Mouse (Mus musculus) megakaryocyte, embryonic 14.5 days (primary cell): ENCODE data around the gene Trpc1. TPM values are rescaled to one million over a fixed set of nuclear protein-coding genes. Genes with fewer than 3 reads are reported as not detected.

Experiments
- H3K27me3 ChIP-seq: replicated peaks from 2 replicates; pipeline ENCODE3; 2012; ENCODE audit warnings: inconsistent platforms
- H3K36me3 ChIP-seq: replicated peaks from 2 replicates; pipeline ENCODE3; 2012; ENCODE audit warnings: low read length, inconsistent platforms, mixed read lengths
- H3K4me1 ChIP-seq: 2 replicates; pipeline ENCODE4 v1.6.1; 2012; ENCODE audit warnings: inconsistent platforms
- H3K4me3 ChIP-seq: replicated peaks from 2 replicates; pipeline ENCODE3; 2012; ENCODE audit warnings: moderate library complexity, mild to moderate bottlenecking, inconsistent platforms
- H3K9me3 ChIP-seq: 2 replicates; pipeline ENCODE4 v1.6.1; 2012; ENCODE audit warnings: inconsistent platforms
- FLI1 ChIP-seq: IDR thresholded peaks from 2 replicates; pipeline ENCODE4 v1.6.1; 2012; ENCODE audit warnings: low read length, inconsistent platforms, mixed read lengths
- GATA1 ChIP-seq: IDR thresholded peaks from 3 replicates; pipeline ENCODE4 v1.6.1; 2012; ENCODE audit warnings: mixed read lengths, low read length, inconsistent platforms, borderline replicate concordance
- polyA plus RNA-seq: library from polyadenylated mRNA; stranded (reverse); fragments of >175 nt; gene quantifications from 2 replicates; pipeline ENCODE4 v1.2.3, GENCODE M21; 2012; ENCODE audit warnings: low replicate concordance; ENCODE audit not compliant: insufficient read depth

Gene Trpc1
- polyA plus RNA-seq = 1.4 and 14.1 TPM in 2 replicates

GRCm38 (mm10) chr9:95750037-95750511 is at the start of gene Trpc1:
Gene Trpc1 (minus strand): TSS chr9:95750375.
- Histone ChIP-seq H3K4me3 (peak within 1 kb of the TSS; percentile 92), H3K9me3 (no peaks in the 10 kb centered on the region), H3K4me1 (peaks cover 42% of the 10 kb centered on the region), H3K36me3 (peaks cover 37% of the 10 kb centered on the region), H3K27me3 (peaks cover 6% of the 10 kb centered on the region)
- TF ChIP-seq FLI1 (no peak), GATA1 (no peak)

- peaks cover 79% of the 10 kb centered on the region for H3K36me3 ChIP-seq
- H3K9me3 ChIP-seq = no peaks in the 10 kb centered on the region
- H3K27me3 ChIP-seq = no peaks in the 10 kb centered on the region
- TF ChIP-seq FLI1 (no peak), GATA1 (no peak)
- H3K4me1 ChIP-seq = peaks cover 69% of the 10 kb centered on the region
- H3K4me3 ChIP-seq = no peak overlapping the region
Measured at GRCm38 (mm10) chr9:95796323-95796722, 46.1 kb upstream of the Trpc1 start.

- Histone ChIP-seq H3K4me1 (peaks cover 68% of the 10 kb centered on the region), H3K4me3 (no peak overlapping the region), H3K9me3 (no peaks in the 10 kb centered on the region), H3K27me3 (no peaks in the 10 kb centered on the region), H3K36me3 (peaks cover 78% of the 10 kb centered on the region)
- TF ChIP-seq GATA1 (no peak), FLI1 (no peak)
Measured at GRCm38 (mm10) chr9:95795844-95796243, 45.7 kb upstream of the Trpc1 start.

- Histone ChIP-seq H3K4me3 (peak overlapping the region; percentile 74), H3K9me3 (no peaks in the 10 kb centered on the region), H3K4me1 (peaks cover 65% of the 10 kb centered on the region), H3K36me3 (peaks cover 77% of the 10 kb centered on the region), H3K27me3 (no peaks in the 10 kb centered on the region)
- TF ChIP-seq FLI1 (no peak), GATA1 (no peak)
Measured at GRCm38 (mm10) chr9:95795077-95795784, 45.1 kb upstream of the Trpc1 start.

- no peak overlapping the region for H3K4me3 ChIP-seq
Measured at GRCm38 (mm10) chr9:95793986-95794744, 44.0 kb upstream of the Trpc1 start.

GRCm38 (mm10) chr9:95784888-95785511 is 34.8 kb upstream of the Trpc1 start:
- TF ChIP-seq GATA1 (no peak), FLI1 (no peak)
- peaks cover 96% of the 10 kb centered on the region for H3K36me3 ChIP-seq
- no peak overlapping the region for H3K4me3 ChIP-seq
- peaks cover 24% of the 10 kb centered on the region for H3K4me1 ChIP-seq
- no peaks in the 10 kb centered on the region for H3K27me3 ChIP-seq
- H3K9me3 ChIP-seq = no peaks in the 10 kb centered on the region

More at GRCm38 (mm10) chr9:95793986-95794744, 44.0 kb upstream of the Trpc1 start:
- TF ChIP-seq GATA1 (no peak), FLI1 (no peak)
- Histone ChIP-seq H3K9me3 (no peaks in the 10 kb centered on the region), H3K4me1 (peaks cover 55% of the 10 kb centered on the region), H3K27me3 (no peaks in the 10 kb centered on the region), H3K36me3 (peaks cover 77% of the 10 kb centered on the region)

- Histone ChIP-seq H3K36me3 (peaks cover 98% of the 10 kb centered on the region), H3K9me3 (no peaks in the 10 kb centered on the region), H3K27me3 (no peaks in the 10 kb centered on the region), H3K4me1 (peaks cover 26% of the 10 kb centered on the region), H3K4me3 (no peak overlapping the region)
- no peak for TF ChIP-seq GATA1
- no peak for TF ChIP-seq FLI1
Measured at GRCm38 (mm10) chr9:95783646-95784293, 33.6 kb upstream of the Trpc1 start.

GRCm38 (mm10) chr9:95771671-95772070 is 21.5 kb upstream of the Trpc1 start:
- Histone ChIP-seq H3K27me3 (no peaks in the 10 kb centered on the region), H3K36me3 (peaks cover 92% of the 10 kb centered on the region), H3K9me3 (no peaks in the 10 kb centered on the region), H3K4me3 (no peak overlapping the region), H3K4me1 (peaks cover 31% of the 10 kb centered on the region)
- TF ChIP-seq GATA1 (no peak), FLI1 (no peak)

GRCm38 (mm10) chr9:95763218-95763617 is 13.0 kb upstream of the Trpc1 start:
- Histone ChIP-seq H3K9me3 (no peaks in the 10 kb centered on the region), H3K27me3 (no peaks in the 10 kb centered on the region), H3K36me3 (peaks cover 93% of the 10 kb centered on the region), H3K4me1 (peaks cover 27% of the 10 kb centered on the region), H3K4me3 (peak overlapping the region; percentile 18)
- TF ChIP-seq FLI1 (no peak), GATA1 (no peak)

GRCm38 (mm10) chr9:95762228-95762627 is 12.1 kb upstream of the Trpc1 start:
- Histone ChIP-seq H3K4me3 (no peak overlapping the region), H3K4me1 (peaks cover 27% of the 10 kb centered on the region), H3K9me3 (no peaks in the 10 kb centered on the region), H3K27me3 (no peaks in the 10 kb centered on the region), H3K36me3 (peaks cover 92% of the 10 kb centered on the region)
- TF ChIP-seq FLI1 (no peak), GATA1 (no peak)
